Mouse (Mus musculus): Measurements from ENCODE around the gene Car12. TPM values are rescaled to one million over a fixed set of nuclear protein-coding genes. Genes with fewer than 3 reads are reported as not detected.

Car12 gene
- total RNA-seq (2023), result not detected in 2 replicates

GRCm38 (mm10) chr9:66713135-66714021 is at the start of gene Car12:
Car12 (plus strand) TSS chr9:66713686.

GRCm38 (mm10) chr9:66795464-66796324 is 82.2 kb downstream of the Car12 start, which contains the start of gene Aph1b:
Aph1b (minus strand) TSS chr9:66795490.

DNA sequence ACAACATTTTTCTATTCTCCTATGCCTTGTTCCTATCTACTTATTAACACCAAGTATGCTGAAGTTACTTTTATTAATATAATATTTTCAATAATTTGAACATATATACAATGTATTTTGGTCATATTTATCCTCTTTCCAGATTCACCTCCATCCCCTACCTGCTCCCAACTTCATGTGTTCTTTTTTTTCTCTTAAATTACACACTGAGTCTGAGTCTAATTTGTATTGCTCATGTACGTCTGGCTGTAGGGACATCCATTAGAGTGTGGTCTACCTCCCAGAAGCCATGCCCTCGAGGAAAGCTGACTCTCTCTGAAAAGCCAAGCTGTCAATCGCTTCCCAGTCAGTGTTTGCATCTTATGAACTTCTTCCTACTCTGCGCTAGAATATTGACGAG is 83.3 kb downstream of the Car12 start, which contains the start of gene Gm10647:
TSS of gene Gm10647 (plus strand) at position 301 of the 400 bp plus-strand sequence.

Other genes with a start within 250 kb of the Car12 start
- 1.8 and 2.4 TPM in 2 replicates for gene Fbxl22, start 199.1 kb upstream of the Car12 start, total RNA-seq (2023)
- 95.5 and 97.8 TPM in 2 replicates for gene Usp3, start 120.5 kb upstream of the Car12 start, total RNA-seq (2023)
- 25.8 and 30.5 TPM in 2 replicates for gene Aph1b, start 81.8 kb downstream of the Car12 start, total RNA-seq (2023)
- not detected in 2 replicates for gene Gm10647, start 83.4 kb downstream of the Car12 start, total RNA-seq (2023)
- 10.1 and 16.7 TPM in 2 replicates for gene Aph1c, start 121.0 kb downstream of the Car12 start, total RNA-seq (2023)
- gene Rab8b, start 206.0 kb downstream of the Car12 start, total RNA-seq (2023), result 115 and 135 TPM in 2 replicates
- gene Rps27l, start 232.4 kb downstream of the Car12 start, total RNA-seq (2023), result 49.4 and 73.4 TPM in 2 replicates